ENCODE assay signal across 9 mouse cellular contexts in genomic region chr2:153117051-153117486, GRCm38 (mm10). TPM values are rescaled to one million over a fixed set of nuclear protein-coding genes. Genes with fewer than 3 reads are reported as not detected.
DNase-seq lines count a peak whose midpoint lies in the region; ATAC-seq and TF ChIP-seq lines count a peak whose summit lies in the region.
"Had no signal": no experiment of that assay in that cellular context is flagged by ENCODE, and none has a peak within 500 bp of the region (broad histone marks: within the 10 kb centered on the region; RNA-seq: fewer than 3 reads in every experiment).

No protein-coding gene starts in this region.

- TF ChIP-seq RAD21 in CH12.LX (IDR thresholded peaks at IDR 0.05; ENCODE audit: low read depth, low read length), result no peak

- in situ Hi-C loops in CH12.LX (cut with MboI; ENCODE audit: low pct_ligation_motif_present, low pct_unique_long_range_greater_than_20kb, low sequenced_read_pairs), result no loop called here

- H3K79me2 ChIP-seq in liver, adult 2 months (ENCODE audit: control insufficient read depth, insufficient read depth, low read length), result no peaks in the 10 kb centered on the region
- H3K79me2 ChIP-seq in CH12.LX (replicated peaks; ENCODE audit: control insufficient read depth, extremely low read depth, insufficient read depth, poor library complexity, severe bottlenecking), result no peaks in the 10 kb centered on the region

- H3K27ac ChIP-seq in liver, adult 2 months (replicated peaks; ENCODE audit: insufficient read depth, low read depth, low read length), result peak overlapping the region; percentile 44
- no peak overlapping the region for H3K27ac ChIP-seq in liver, embryonic 12.5 days
- no peak overlapping the region for H3K27ac ChIP-seq in CH12.LX (ENCODE audit: insufficient read depth, low read depth)
- H3K27ac ChIP-seq: hindbrain, embryonic 15.5 days had no signal

- TF ChIP-seq CTCF in liver, adult 2 months (IDR thresholded peaks at IDR 0.05; ENCODE audit: low read depth, low read length), result no peak
- no peak for TF ChIP-seq CTCF in CH12.LX (conservative IDR thresholded peaks at IDR 0.05 in 1 of 2, IDR thresholded peaks at IDR 0.05 in 1 of 2; ENCODE audit: low read depth in 2 of 2, low read length in 2 of 2)

- no peaks in the 10 kb centered on the region for H3K36me3 ChIP-seq in liver, adult 2 months (ENCODE audit: control insufficient read depth, insufficient read depth, low read length)
- no peaks in the 10 kb centered on the region for H3K36me3 ChIP-seq in liver, embryonic 12.5 days
- no peaks in the 10 kb centered on the region for H3K36me3 ChIP-seq in CH12.LX (replicated peaks in 1 of 2; ENCODE audit: control insufficient read depth in 1 of 2, insufficient read depth in 1 of 2, low read length in 1 of 2)
- H3K36me3 ChIP-seq: hindbrain, embryonic 15.5 days had no signal

- no peak for ATAC-seq in liver, embryonic 12.5 days
- peak; percentile 50 for ATAC-seq in neutrophil, adult 5-6 weeks (ENCODE audit: extremely low read depth, insufficient number of reproducible peaks, low FRiP score, poor library complexity, severe bottlenecking)

- dilution Hi-C loops in CH12.LX (cut with MboI; ENCODE audit: extremely low pct_ligation_motif_present, extremely low pct_unique_long_range_greater_than_20kb, low sequenced_read_pairs), result no loop called here

- TF ChIP-seq POLR2A in liver, adult 2 months (IDR thresholded peaks at IDR 0.05; ENCODE audit: extremely low read depth, insufficient read depth, low read length), result no peak
- TF ChIP-seq POLR2A in CH12.LX (IDR thresholded peaks at IDR 0.05; ENCODE audit: low read depth, low read length), result no peak

- H3K4me3 ChIP-seq in liver, adult 2 months (ENCODE audit: insufficient read depth, low read depth, low read length), result no peak overlapping the region
- no peak overlapping the region for H3K4me3 ChIP-seq in liver, embryonic 12.5 days
- no peak overlapping the region for H3K4me3 ChIP-seq in CH12.LX (replicated peaks in 1 of 3; ENCODE audit: low read depth in 2 of 3, low read length in 2 of 3, poor library complexity in 1 of 3)
- H3K4me3 ChIP-seq: hindbrain, embryonic 15.5 days had no signal

- DNase-seq in liver, adult 2 months (ENCODE audit: extremely low read depth, low read depth, low spot score), result peak; percentile 47
- no peak for DNase-seq in CH12.LX (ENCODE audit: extremely low read depth)
- peak; percentile 43 for DNase-seq in brain, adult 2 months (ENCODE audit: low read depth, low spot score)
- no peak for DNase-seq in embryo, embryonic 9.5 days (ENCODE audit: extremely low spot score)
- no peak for DNase-seq in layer of hippocampus, adult 9-10 months (ENCODE audit: low spot score)
- DNase-seq: cerebellum, postnatal 25 days had no signal

- H3K4me1 ChIP-seq in liver, adult 2 months (ENCODE audit: control insufficient read depth, insufficient read depth, low read length), result no peaks in the 10 kb centered on the region
- H3K4me1 ChIP-seq in liver, embryonic 12.5 days, result no peaks in the 10 kb centered on the region
- H3K4me1 ChIP-seq in CH12.LX (ENCODE audit: control insufficient read depth in 1 of 2, insufficient read depth in 2 of 2), result peaks cover 6 to 7% of the 10 kb centered on the region in 2 experiments; a peak in 2 of 4 replicates
- H3K4me1 ChIP-seq: hindbrain, embryonic 15.5 days had no signal

- H3K9me3 ChIP-seq in liver, embryonic 12.5 days (replicated peaks), result no peaks in the 10 kb centered on the region
- H3K9me3 ChIP-seq in CH12.LX (replicated peaks; ENCODE audit: low read length), result peaks cover 2% of the 10 kb centered on the region
- H3K9me3 ChIP-seq: hindbrain, embryonic 15.5 days had no signal

- 70% methylated on average over 7 of the region's 7 CpGs for WGBS in liver, adult 2 months
- 28% methylated on average over 7 of the region's 7 CpGs for WGBS in liver, embryonic 12.5 days (ENCODE audit: insufficient replicate concordance)

- TF ChIP-seq EP300 in CH12.LX (IDR thresholded peaks at IDR 0.05; ENCODE audit: low read length), result no peak

- H3K4me2 ChIP-seq in liver, embryonic 12.5 days, result no peak overlapping the region
- H3K4me2 ChIP-seq in CH12.LX (ENCODE audit: insufficient read depth, low read depth, poor library complexity, severe bottlenecking), result peak overlapping the region; percentile 58; the same call in 1 of the 2 replicates
- H3K4me2 ChIP-seq: hindbrain, embryonic 15.5 days had no signal

- no peaks in the 10 kb centered on the region for H3K27me3 ChIP-seq in liver, adult 2 months (ENCODE audit: control insufficient read depth, insufficient read depth, low read length)
- H3K27me3 ChIP-seq in liver, embryonic 12.5 days (replicated peaks), result 0 out of 2 replicates have a peak, but pooled peaks cover 9% of the 10 kb centered on the region
- peaks cover 66% of the 10 kb centered on the region for H3K27me3 ChIP-seq in CH12.LX (replicated peaks)
- H3K27me3 ChIP-seq: hindbrain, embryonic 15.5 days had no signal

- no peak overlapping the region for H3K9ac ChIP-seq in liver, adult 2 months (ENCODE audit: low read depth, low read length)
- no peak overlapping the region for H3K9ac ChIP-seq in liver, embryonic 12.5 days
- H3K9ac ChIP-seq in CH12.LX (ENCODE audit: insufficient read depth, low read depth), result no peak overlapping the region
- H3K9ac ChIP-seq: hindbrain, embryonic 15.5 days had no signal

TF ChIP-seq in CH12.LX, 34 proteins besides CTCF, POLR2A, EP300 and RAD21:
- TF ChIP-seq PAX5 (IDR thresholded peaks at IDR 0.05; ENCODE audit: low read length), result no peak
- no peak for TF ChIP-seq MYC (IDR thresholded peaks at IDR 0.05; ENCODE audit: low read depth, low read length)
- TF ChIP-seq POLR2AphosphoS2 (IDR thresholded peaks at IDR 0.05; ENCODE audit: low read depth, low read length), result no peak
- TF ChIP-seq MAZ (IDR thresholded peaks at IDR 0.05; ENCODE audit: low read depth, low read length), result no peak
- TF ChIP-seq ZKSCAN1 (IDR thresholded peaks at IDR 0.05; ENCODE audit: borderline replicate concordance, low read depth, low read length), result no peak
- TF ChIP-seq ZMIZ1 (IDR thresholded peaks at IDR 0.05; ENCODE audit: low read depth, low read length), result no peak
- no peak for TF ChIP-seq MEF2A (IDR thresholded peaks at IDR 0.05; ENCODE audit: borderline replicate concordance, low read depth, low read length)
- no peak for TF ChIP-seq GABPA (IDR thresholded peaks at IDR 0.05; ENCODE audit: insufficient replicate concordance, low read depth, low read length)
TF ChIP-seq in CH12.LX: peak in this region for 0.

RNA-seq across cellular contexts. Expression of gene Hck, which starts 8.8 kb away (rescaled TPM):
- 7.7 and 8.1 TPM in 2 replicates for total RNA-seq in liver, adult 2 months (2014; rRNA removed)
- polyA plus RNA-seq in liver, adult 2 months (2012; rRNA removed), result 2.8 and 5.7 TPM in 2 replicates
- polyA plus RNA-seq in liver, embryonic 12.5 days (2016; fragmentation: Nextera tagmentation; extraction: Ambion mirVana), result 5.6 and 6.5 TPM in 2 replicates
- total RNA-seq in CH12.LX (2012; rRNA removed) (0.08 and 0.17 TPM in 2 replicates), CH12.LX (2014; rRNA removed) (0.68 and 0.78 TPM in 2 replicates)
- 0.60 and 0.63 TPM in 2 replicates for polyA plus RNA-seq in CH12.LX (2012; ENCODE audit: insufficient read length, low read depth)
- 252 and 289 TPM in 2 replicates for total RNA-seq in neutrophil, adult 5-6 weeks (2017)

RNA-seq across cellular contexts. Expression of gene Tm9sf4, which starts 44.0 kb away (rescaled TPM):
- total RNA-seq in liver, adult 2 months (2014; rRNA removed), result 28.0 and 37.1 TPM in 2 replicates
- polyA plus RNA-seq in liver, adult 2 months (2012; rRNA removed), result 38.8 and 45.5 TPM in 2 replicates
- 43.4 and 44.8 TPM in 2 replicates for polyA plus RNA-seq in liver, embryonic 12.5 days (2016; fragmentation: Nextera tagmentation; extraction: Ambion mirVana)
- total RNA-seq in CH12.LX (2012; rRNA removed) (29.0 and 30.4 TPM in 2 replicates), CH12.LX (2014; rRNA removed) (13.3 and 13.6 TPM in 2 replicates)
- polyA plus RNA-seq in CH12.LX (2012; ENCODE audit: insufficient read length, low read depth), result 43.0 and 51.1 TPM in 2 replicates
- total RNA-seq in neutrophil, adult 5-6 weeks (2017), result 44.8 and 59.6 TPM in 2 replicates

RNA-seq across cellular contexts. Expression of gene Ccm2l, which starts 51.3 kb away (rescaled TPM):
- 2.3 and 2.5 TPM in 2 replicates for total RNA-seq in liver, adult 2 months (2014; rRNA removed)
- polyA plus RNA-seq in liver, adult 2 months (2012; rRNA removed), result 3.4 and 5.5 TPM in 2 replicates
- polyA plus RNA-seq in liver, embryonic 12.5 days (2016; fragmentation: Nextera tagmentation; extraction: Ambion mirVana), result 2.1 and 2.6 TPM in 2 replicates
- not detected in 2 replicates for total RNA-seq in CH12.LX (2012; rRNA removed)
- not detected in 2 replicates for total RNA-seq in CH12.LX (2014; rRNA removed)
- not detected in 2 replicates for polyA plus RNA-seq in CH12.LX (2012; ENCODE audit: insufficient read length, low read depth)
- total RNA-seq in neutrophil, adult 5-6 weeks (2017), result not detected in 2 replicates

Comparison
In these comparisons a context has a peak if more than half of its experiments do, and no peak if none do; other contexts are left out.
1. DNase-seq: peak in liver, adult 2 months (single experiment) and brain, adult 2 months (single experiment); none in CH12.LX (single experiment), embryo, embryonic 9.5 days (single experiment) and layer of hippocampus, adult 9-10 months (single experiment).
2. RNA of gene Hck, which starts 8.8 kb away (total RNA-seq): 252 to 289 TPM in neutrophil, adult 5-6 weeks; 7.7 to 8.1 TPM in liver, adult 2 months and 0.08 to 0.78 TPM in CH12.LX; every median in the first group is over 10 times any median in the second.